Mouse (Mus musculus) ovary, adult 18-20 months (tissue): ENCODE measurements around the gene Ooep.

Experiments used
- DNase-seq: peaks from one replicate; pipeline ENCODE4 v3.0.0; 2022; ENCODE audit warnings: low spot score, mixed read lengths

The Ooep gene

GRCm38 (mm10) chr9:78378113-78378785, at the start of gene Ooep:
Gene Ooep (minus strand): TSS chr9:78378725.
- DNase-seq: no peak

- DNase-seq: no peak
These were observed 49.7 kb upstream of the Ooep start for GRCm38 (mm10) chr9:78428185-78428584.

GRCm38 (mm10) chr9:78427362-78427781, 48.8 kb upstream of the Ooep start:
- DNase-seq: no peak

- no peak for DNase-seq
These were observed 23.1 kb upstream of the Ooep start for GRCm38 (mm10) chr9:78401596-78401995.

- DNase-seq: no peak
These were observed 22.0 kb upstream of the Ooep start for GRCm38 (mm10) chr9:78400570-78400969.

GRCm38 (mm10) chr9:78396517-78396916, 18.0 kb upstream of the Ooep start:
- no peak for DNase-seq

GRCm38 (mm10) chr9:78395630-78396351, 17.3 kb upstream of the Ooep start, which contains the start of gene Ddx43:
Gene Ddx43 (plus strand): TSS chr9:78395777.
- DNase-seq: no peak

- DNase-seq: no peak
These were observed 16.7 kb upstream of the Ooep start for GRCm38 (mm10) chr9:78395244-78395629.

GRCm38 (mm10) chr9:78394602-78395001, 16.1 kb upstream of the Ooep start:
- DNase-seq: no peak

GRCm38 (mm10) chr9:78393741-78394140, 15.2 kb upstream of the Ooep start:
- DNase-seq: no peak

GRCm38 (mm10) chr9:78389981-78390380, 11.5 kb upstream of the Ooep start:
- no peak for DNase-seq

- no peak for DNase-seq
These were observed 8.4 kb upstream of the Ooep start for GRCm38 (mm10) chr9:78386947-78387346.

GRCm38 (mm10) chr9:78385893-78386292, 7.4 kb upstream of the Ooep start:
- DNase-seq: no peak

GRCm38 (mm10) chr9:78377546-78377945, 979 bp downstream of the Ooep start:
- no peak for DNase-seq

- no peak for DNase-seq
These were observed 3.0 kb downstream of the Ooep start for GRCm38 (mm10) chr9:78375486-78375885.

- DNase-seq: no peak
These were observed 3.6 kb downstream of the Ooep start for GRCm38 (mm10) chr9:78374885-78375389.

- no peak for DNase-seq
These were observed 4.1 kb downstream of the Ooep start for GRCm38 (mm10) chr9:78374397-78374796.

GRCm38 (mm10) chr9:78372827-78373504, 5.6 kb downstream of the Ooep start:
- DNase-seq: no peak

GRCm38 (mm10) chr9:78371441-78371840, 7.1 kb downstream of the Ooep start:
- DNase-seq: no peak

GRCm38 (mm10) chr9:78369786-78370185, 8.7 kb downstream of the Ooep start:
- no peak for DNase-seq

GRCm38 (mm10) chr9:78369349-78369748, 9.2 kb downstream of the Ooep start:
- no peak for DNase-seq

GRCm38 (mm10) chr9:78368671-78369293, 9.7 kb downstream of the Ooep start:
- no peak for DNase-seq
